Mouse (Mus musculus) ES-E14 (cell line): ENCODE results near the gene Gm11037. TPM values are rescaled to one million over a fixed set of nuclear protein-coding genes. Genes with fewer than 3 reads are reported as not detected.

Experiments used
- DNase-seq: peaks from one replicate; pipeline ENCODE4 v3.0.0-alpha.2; 2013; ENCODE audit warnings: low read depth, low spot score
- H3K27ac ChIP-seq: 2 replicates; pipeline ENCODE4 v1.5.1; 2012; ENCODE audit warnings: low read depth, mild to moderate bottlenecking, low read length, moderate library complexity, mixed read lengths; ENCODE audit not compliant: poor library complexity, insufficient read depth, severe bottlenecking
- H3K36me3 ChIP-seq: 2 replicates; pipeline ENCODE4 v1.6.1; 2012; ENCODE audit warnings: mild to moderate bottlenecking, low read length, moderate library complexity, mixed read lengths; ENCODE audit not compliant: control insufficient read depth, poor library complexity, insufficient read depth, severe bottlenecking
- H3K4me1 ChIP-seq, 2 experiments: fragments of 150-350 bp in 1 of 2; sonication (generic) in 1 of 2; 2 replicates each; pipeline ENCODE4 v1.6.1; 2012; ENCODE audit warnings: low read length in 2 of 2, mild to moderate bottlenecking in 1 of 2, mixed read lengths in 1 of 2; ENCODE audit not compliant: control insufficient read depth in 2 of 2, insufficient read depth in 2 of 2, poor library complexity in 1 of 2
- H3K4me3 ChIP-seq, 2 experiments: fragments of 150-350 bp in 1 of 2; sonication (generic) in 1 of 2; 2 replicates each; pipeline ENCODE4 v1.5.1; 2012; ENCODE audit warnings: low read length in 2 of 2, low read depth in 1 of 2, mild to moderate bottlenecking in 1 of 2, mixed read lengths in 1 of 2; ENCODE audit not compliant: insufficient read depth in 1 of 2, poor library complexity in 1 of 2, severe bottlenecking in 1 of 2
- H3K9ac ChIP-seq: 2 replicates; pipeline ENCODE4 v1.6.1; 2012; ENCODE audit warnings: low read depth, mild to moderate bottlenecking, low read length, mixed read lengths; ENCODE audit not compliant: poor library complexity, insufficient read depth, severe bottlenecking
- H3K9me3 ChIP-seq: fragments of 150-350 bp; sonication (generic); 2 replicates; pipeline ENCODE4 v1.6.1; 2012; ENCODE audit warnings: low read depth, mild to moderate bottlenecking, low read length; ENCODE audit not compliant: control insufficient read depth, insufficient read depth
- CHD2 ChIP-seq: IDR thresholded peaks from 2 replicates; pipeline ENCODE4 v1.6.1; 2014; ENCODE audit warnings: mild to moderate bottlenecking, low read depth, low read length, inconsistent platforms
- HCFC1 ChIP-seq: IDR thresholded peaks from 2 replicates; pipeline ENCODE4 v1.6.1; 2012; ENCODE audit warnings: low read length, inconsistent platforms, borderline replicate concordance; ENCODE audit not compliant: insufficient read depth
- MAFK ChIP-seq: IDR thresholded peaks from 2 replicates; pipeline ENCODE4 v1.6.1; 2014; ENCODE audit warnings: mild to moderate bottlenecking, low read depth, low read length, inconsistent platforms; ENCODE audit not compliant: insufficient read depth
- ZC3H11A ChIP-seq: IDR thresholded peaks from 2 replicates; pipeline ENCODE4 v1.6.1; 2012; ENCODE audit warnings: low read depth, mild to moderate bottlenecking, inconsistent platforms, low read length, borderline replicate concordance
- ZNF384 ChIP-seq: IDR thresholded peaks from 2 replicates; pipeline ENCODE4 v1.6.1; 2012; ENCODE audit warnings: low read depth, low read length, inconsistent platforms
- in situ Hi-C, 2 experiments: fragments of 600-800 bp; cut with MboI; formaldehyde crosslinking; loops; one replicate each; pipeline ENCODE4 v1.15.1; 2025; ENCODE audit warnings: low sequenced_read_pairs in 2 of 2, inconsistent platforms in 1 of 2; ENCODE audit not compliant: unreplicated experiment in 2 of 2
- total RNA-seq: library from RNA; depleted of rRNA; stranded (reverse); fragments of 300-350 nt; gene quantifications from 2 replicates; pipeline ENCODE4 v1.2.3, GENCODE M21; 2012

Gm11037 gene
- total RNA-seq, 1 experiment: not detected

DNA sequence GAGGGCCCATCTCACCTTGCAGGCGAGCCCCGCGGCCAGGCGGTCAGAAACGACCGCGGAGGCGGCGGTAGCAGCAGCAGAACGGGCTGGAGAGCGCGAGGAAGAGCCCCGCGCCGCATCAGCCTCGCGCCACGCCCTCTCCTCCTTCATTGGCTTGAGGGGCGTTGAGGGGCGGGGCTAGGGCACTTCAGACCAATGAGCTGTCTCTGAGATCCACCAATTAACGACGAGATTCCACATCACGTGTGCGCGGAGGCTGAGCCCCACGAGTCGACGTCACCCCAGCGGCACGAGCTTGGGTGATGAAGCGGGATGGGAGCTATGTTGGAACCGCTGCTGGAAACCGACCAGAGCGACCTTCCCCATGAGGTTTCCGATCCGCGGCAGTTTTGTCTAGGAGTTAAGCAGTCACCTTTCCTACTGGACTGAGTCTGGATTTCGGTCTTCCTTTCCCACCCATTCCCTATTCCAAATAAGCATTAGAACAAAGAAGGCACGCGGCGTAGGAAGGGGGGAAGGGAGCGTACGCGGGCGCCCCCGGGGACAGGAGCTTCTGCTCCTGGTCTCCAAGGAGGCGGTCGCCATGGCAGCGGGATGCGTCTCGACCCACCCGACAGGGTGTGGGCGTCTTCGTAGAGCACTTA lies 26.8 kb downstream of the Gm11037 start, which contains the start of gene 1700037H04Rik:
TSS of gene 1700037H04Rik (minus strand) at position 144 of the 644 bp plus-strand sequence.
- TF ChIP-seq HCFC1 (peak; percentile 30; the same call in 1 of the 2 replicates), MAFK (no peak), CHD2 (no peak; the same call in 1 of the 2 replicates)
- in situ Hi-C loops: no loop called here

DNA sequence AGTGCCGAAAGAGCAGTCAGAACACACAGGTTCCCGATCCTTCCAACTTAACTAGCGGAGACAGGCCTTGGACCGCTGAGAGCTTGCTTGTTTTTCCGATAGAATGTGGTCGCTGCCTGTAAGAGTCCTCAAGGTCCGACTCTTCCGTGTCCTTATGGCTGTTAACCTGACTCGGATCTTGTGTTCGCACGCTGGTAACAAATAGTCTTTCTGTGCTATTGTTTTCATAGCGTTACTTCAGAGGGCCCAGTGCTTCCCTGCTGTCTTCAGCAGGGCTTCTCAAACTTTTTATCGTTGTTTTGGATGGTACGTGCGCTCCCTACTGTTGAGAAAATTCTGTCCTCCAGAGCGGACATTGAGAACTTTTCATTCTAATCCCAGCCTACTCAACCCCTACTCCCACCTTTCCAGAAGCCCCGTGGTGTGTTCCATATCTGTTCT lies 27.4 kb downstream of the Gm11037 start:
- TF ChIP-seq HCFC1 (no peak), CHD2 (no peak), ZC3H11A (no peak), MAFK (no peak), ZNF384 (no peak)
- H3K9me3 ChIP-seq: no peaks in the 10 kb centered on the region
- no peak for DNase-seq
- H3K36me3 ChIP-seq: no peaks in the 10 kb centered on the region
- H3K4me1 ChIP-seq: peaks cover 0 to 6% of the 10 kb centered on the region in 2 experiments; a peak in 1 of 4 replicates
- no peak overlapping the region; the same call in 1 of the 2 replicates for H3K27ac ChIP-seq
- H3K9ac ChIP-seq: peak overlapping the region; percentile 85
- H3K4me3 ChIP-seq: peak overlapping the region; percentile 75 to 80
- in situ Hi-C loops: no loop called here

More for the DNA sequence above, 26.8 kb downstream of the Gm11037 start, which contains the start of gene 1700037H04Rik:
- Histone ChIP-seq H3K9me3 (no peaks in the 10 kb centered on the region), H3K9ac (peak within 1 kb of the TSS; percentile 85), H3K4me1 (peaks cover 0 to 6% of the 10 kb centered on the region in 2 experiments; a peak in 1 of 4 replicates), H3K36me3 (no peaks in the 10 kb centered on the region; the same call in 1 of the 2 replicates), H3K4me3 (peak within 1 kb of the TSS; percentile 80 to 82), H3K27ac (peak within 1 kb of the TSS; percentile 72)
- DNase-seq: peak; percentile 99

DNA sequence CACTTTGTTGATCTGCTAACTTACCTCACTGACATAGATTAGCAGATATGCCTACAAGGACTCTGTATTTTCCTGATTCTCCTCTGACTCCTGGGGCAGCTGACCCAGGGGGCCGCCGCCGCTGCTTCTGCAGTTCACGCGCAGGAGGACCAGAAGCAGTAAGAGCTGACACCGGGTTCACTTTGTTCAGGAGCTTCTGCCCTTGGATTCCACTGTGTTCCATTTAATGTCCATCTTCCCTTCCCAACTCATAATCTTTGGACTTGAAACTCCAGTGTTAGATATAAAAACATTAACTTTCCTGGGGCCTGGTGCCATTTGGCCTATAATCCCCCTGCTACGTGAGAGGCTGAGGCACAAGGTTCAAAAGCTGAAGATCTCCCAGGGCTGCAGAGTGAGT lies 30.6 kb downstream of the Gm11037 start:
- H3K36me3 ChIP-seq: no peaks in the 10 kb centered on the region
- no peak for TF ChIP-seq HCFC1
- no peak for TF ChIP-seq ZC3H11A
- no peak for TF ChIP-seq CHD2
- no peak for TF ChIP-seq MAFK
- TF ChIP-seq ZNF384: no peak
- H3K4me3 ChIP-seq: no peak overlapping the region
- no peaks in the 10 kb centered on the region for H3K9me3 ChIP-seq
- peaks cover 0 to under 1% of the 10 kb centered on the region in 2 experiments; a peak in 1 of 4 replicates for H3K4me1 ChIP-seq
- H3K27ac ChIP-seq: no peak overlapping the region
- H3K9ac ChIP-seq: no peak overlapping the region
- DNase-seq: no peak
- in situ Hi-C loops: no loop called here

DNA sequence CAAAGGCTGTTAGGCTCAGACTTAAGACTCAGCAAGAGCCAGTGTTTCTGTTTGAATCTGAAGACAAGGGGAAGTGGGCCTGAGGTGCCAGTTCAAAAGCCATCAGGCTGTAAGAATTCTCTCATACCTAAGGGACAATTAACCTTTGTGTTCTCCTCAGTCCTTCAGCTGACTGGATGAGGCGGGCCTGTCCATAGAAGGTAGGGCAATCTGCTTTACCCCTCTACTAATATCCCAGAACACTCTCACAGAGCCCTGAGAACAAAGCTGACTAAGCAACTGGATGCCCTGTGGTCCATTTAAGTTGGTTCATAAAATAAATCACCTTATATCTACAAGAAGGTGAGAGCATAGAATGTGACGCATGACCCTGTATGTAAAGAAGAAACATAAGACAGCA lies 32.9 kb downstream of the Gm11037 start:
- in situ Hi-C loops: no loop called here
- H3K9ac ChIP-seq: no peak overlapping the region
- H3K27ac ChIP-seq: no peak overlapping the region
- no peak overlapping the region for H3K4me3 ChIP-seq
- no peaks in the 10 kb centered on the region for H3K36me3 ChIP-seq
- no peaks in the 10 kb centered on the region for H3K9me3 ChIP-seq
- H3K4me1 ChIP-seq: peaks cover 0 to 2% of the 10 kb centered on the region in 2 experiments; a peak in 2 of 4 replicates
- DNase-seq: no peak
- TF ChIP-seq MAFK: no peak
- TF ChIP-seq HCFC1: no peak
- TF ChIP-seq ZC3H11A: no peak
- TF ChIP-seq ZNF384: no peak
- TF ChIP-seq CHD2: no peak
